Mouse (Mus musculus) urinary bladder, postnatal 36 days (tissue): ENCODE data around the gene Sh3d19.
A peak's percentile ranks its signal among the peaks of the same experiment; 100 is the strongest.

Experiments used
- DNase-seq, 2 experiments: peaks; one replicate each; pipeline ENCODE4 v3.0.0; 2022; ENCODE audit warnings: low spot score in 2 of 2, mixed read lengths in 1 of 2

The Sh3d19 gene

DNA sequence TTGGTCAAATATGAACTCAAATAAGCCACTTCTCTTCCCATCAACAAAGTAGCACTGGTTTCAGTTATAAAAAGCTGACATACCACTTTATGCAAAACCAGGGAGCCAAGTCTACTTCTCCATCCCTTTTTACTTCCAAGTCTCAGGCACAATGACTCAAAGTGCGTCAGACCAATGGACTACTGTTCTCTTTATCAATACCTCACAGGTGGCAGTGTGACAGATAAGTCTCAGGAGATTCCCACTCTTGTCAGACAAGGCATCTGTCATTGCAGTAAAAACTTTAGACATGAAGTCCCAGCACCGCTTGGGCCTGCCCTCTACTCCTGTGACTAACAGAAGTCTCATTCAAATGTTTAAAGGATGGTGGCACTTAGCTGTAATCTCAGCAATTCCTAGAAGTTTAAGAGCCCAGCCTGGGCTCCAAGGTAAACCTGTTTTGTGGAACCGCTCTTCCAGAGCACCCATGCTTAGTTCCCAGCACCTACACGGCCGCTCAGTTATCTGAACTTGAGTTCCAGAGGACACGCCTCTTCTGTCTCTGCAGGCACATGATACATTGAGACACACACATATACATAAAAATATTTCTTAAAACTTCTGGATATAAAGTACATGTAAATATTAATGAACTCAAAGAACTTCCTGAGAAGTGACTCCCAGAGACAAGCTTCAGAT, 165.1 kb downstream of the Sh3d19 start:
- no peak for DNase-seq

DNA sequence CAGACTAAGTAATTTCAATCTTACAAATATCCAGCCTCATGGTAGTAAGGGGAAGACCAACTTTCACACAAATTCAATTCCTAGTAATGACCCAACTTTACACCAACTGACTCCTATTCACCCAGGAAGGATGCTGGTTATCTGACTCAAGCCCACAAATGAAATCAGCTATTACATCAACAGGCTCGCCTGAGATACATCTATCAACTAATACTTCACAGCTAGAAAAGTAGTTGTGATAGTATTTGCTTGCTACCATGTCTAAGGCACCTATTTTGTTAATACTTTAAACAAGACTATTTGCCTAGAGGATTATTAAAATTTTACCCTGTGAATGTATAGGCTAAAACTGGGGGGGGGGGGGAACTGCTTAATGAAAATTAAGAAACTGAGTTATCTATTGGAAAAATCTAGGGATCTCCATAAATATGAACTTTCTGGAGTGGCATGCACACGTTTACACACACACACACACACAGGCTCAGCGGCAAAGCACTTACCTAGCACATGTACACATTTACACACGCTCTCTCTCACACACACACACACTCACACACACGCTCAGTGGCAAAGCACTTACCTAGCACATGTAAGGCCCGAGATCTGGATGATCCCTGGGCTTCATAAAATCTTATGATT, 166.1 kb downstream of the Sh3d19 start:
- no peak for DNase-seq

DNA sequence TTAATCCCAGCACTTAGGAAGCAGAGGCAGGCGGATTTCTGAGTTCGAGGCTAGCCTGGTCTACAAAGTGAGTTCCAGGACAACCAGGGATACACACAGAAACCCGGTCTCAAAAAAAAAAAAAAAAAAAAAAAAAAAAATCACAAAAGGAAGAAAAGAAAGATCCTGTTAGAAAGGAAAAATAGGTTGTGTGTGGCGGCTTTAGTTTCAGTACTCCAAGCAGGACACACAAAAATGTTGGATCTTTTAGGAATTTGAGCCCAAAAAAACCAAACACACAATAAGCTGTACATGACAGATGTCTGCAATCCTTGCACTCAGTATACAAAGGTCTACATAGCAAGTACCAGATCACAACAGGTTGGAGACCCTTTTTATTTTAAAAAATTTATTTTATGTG, 168.8 kb downstream of the Sh3d19 start:
- DNase-seq = no peak

DNA sequence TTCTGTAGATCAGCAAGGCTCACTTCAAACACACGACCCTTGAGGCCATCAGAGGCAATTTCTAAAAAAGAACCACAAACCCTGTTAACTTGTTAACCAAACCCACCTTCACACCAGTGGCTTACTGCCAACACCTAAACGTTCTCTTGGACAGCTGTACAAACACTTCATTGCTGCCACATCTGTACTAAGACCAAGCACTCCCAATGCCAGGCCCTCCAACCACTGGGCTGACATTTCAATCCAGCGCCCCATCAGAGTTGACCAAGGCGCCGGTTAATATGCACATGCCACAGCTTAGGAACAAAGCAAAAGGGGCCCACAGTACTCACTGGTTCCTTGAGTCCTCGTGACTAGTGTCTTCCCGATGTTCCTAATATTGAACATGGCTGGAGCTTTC, 170.5 kb downstream of the Sh3d19 start:
- no peak for DNase-seq

DNA sequence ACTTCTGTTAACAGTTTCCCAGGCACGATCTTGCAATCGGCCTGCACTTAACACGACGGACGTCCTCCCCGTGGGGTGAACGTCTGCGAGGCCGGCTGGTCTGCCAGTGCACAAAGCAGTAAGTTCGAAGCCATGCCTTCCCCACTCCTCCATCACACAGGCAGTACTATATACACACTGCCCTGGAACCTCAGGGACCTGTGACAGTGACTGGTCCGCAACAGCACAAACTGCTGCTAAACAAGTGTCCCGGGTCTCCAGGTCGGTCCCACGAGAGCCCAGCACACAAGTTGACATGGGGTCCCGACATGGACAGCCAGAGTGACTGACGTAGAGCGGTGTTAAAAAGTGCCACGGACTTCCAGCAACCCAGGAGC, 171.0 kb downstream of the Sh3d19 start:
- no peak for DNase-seq

DNA sequence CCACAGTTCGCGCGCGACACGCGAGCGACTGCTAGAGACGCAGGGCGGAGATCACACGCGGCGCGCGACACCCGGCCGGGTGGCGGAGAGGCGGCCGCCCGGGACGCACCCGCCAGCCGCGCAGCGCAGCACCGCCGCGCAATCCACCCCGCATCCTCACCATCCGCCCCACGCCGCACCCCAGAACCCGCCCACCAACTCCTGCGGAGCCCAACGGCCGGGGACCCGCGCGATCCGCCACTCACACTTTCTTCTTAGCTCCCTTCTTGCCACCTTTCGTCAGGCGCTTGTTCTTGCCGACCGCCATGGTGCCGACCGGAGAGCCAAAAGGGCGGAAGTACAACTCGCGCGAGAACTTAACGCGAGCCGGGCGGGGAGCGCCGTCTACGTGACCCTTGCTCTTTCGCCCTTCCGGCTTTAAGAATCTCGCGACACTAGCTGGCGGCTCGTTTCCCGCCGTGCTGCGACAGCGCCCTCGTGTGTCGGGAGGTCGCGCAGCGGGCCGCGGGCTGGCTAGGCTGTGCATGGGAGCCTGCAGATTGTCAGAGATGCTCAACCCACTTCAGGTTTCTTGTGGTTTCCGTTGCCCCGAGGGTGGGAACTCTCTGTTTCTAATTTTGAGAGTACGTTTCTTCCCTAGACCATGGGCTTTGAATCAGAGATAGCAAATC, 171.5 kb downstream of the Sh3d19 start, which contains the start of gene Rps3a1:
Gene Rps3a1, minus strand, starts transcription at position 440 of the 671 bp plus-strand sequence.
- peak; percentile 98 for DNase-seq

DNA sequence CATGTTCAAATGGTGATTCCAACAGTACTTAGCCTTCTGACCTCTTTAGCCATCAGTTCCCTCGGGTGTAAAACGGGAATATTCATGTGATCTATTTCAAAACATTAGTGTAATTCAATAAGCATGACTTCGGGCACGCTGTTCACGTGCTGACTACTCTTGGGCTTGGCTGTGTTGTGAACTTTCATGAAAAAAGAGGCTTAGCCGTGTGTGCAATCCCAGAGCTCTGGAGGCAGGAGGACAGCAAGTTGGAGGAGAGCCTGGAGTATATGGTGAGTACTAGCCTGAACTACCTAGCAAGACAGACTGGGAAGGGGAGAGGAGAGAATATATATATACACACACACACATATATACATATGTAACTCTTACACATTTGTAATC, 172.0 kb downstream of the Sh3d19 start:
- no peak for DNase-seq

DNA sequence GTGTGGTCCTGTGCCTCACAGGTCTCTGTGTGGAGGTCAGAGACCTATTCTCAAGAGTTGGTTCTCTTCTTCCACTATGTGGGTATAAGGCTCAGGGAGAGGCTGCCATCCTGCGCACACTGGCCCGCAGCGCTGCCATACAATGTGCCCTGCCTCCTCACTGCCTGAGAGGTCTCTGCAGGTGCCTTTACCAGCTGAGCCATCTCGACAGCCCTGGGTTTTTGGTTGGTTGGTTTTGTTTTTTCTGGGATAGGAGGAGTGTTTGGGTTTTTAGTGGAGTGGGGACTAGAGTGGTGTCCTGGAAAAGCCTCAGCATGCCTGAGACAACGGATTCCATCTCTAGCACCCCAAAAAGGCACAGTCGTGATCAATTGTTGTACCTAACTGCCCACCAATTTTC, 172.4 kb downstream of the Sh3d19 start:
- DNase-seq = no peak

DNA sequence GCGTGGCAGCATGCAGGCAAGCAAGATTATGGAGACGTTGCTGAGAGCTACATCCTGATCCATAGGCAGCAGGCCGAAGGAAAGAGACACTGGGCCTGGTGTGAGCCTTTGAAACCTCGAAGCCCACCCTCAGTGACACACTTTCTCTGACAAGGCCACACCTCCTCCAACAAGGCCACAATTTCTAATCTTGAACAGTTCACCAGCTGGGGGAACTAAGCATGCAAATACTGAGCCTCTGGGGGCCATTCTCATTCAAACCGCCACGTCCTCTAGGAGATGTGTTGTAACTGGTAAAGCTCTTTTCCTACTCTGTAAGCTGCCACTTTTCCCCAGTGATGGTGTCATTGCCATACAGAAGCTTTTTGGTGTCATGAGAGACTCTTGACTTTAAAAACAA, 178.2 kb downstream of the Sh3d19 start:
- DNase-seq = no peak

DNA sequence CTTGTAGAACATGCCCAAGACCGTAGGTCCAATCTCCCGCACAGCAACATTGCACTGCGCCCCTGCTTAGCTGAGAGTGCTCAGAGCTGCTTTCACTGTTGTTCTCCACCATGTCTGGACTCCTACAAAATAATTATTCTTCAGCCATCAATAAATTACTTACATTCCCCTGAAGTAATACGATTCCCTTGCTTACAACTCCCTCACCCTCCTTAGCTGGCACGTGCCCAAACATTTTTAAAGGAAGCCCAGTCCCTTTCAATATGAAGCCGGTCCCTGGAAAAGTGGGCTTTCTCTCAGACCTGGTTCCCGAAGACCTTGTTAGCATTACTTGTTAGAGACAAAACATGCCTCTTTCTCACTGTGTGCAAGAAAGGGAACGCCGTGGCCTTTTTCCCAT, 178.6 kb downstream of the Sh3d19 start:
- DNase-seq = no peak

DNA sequence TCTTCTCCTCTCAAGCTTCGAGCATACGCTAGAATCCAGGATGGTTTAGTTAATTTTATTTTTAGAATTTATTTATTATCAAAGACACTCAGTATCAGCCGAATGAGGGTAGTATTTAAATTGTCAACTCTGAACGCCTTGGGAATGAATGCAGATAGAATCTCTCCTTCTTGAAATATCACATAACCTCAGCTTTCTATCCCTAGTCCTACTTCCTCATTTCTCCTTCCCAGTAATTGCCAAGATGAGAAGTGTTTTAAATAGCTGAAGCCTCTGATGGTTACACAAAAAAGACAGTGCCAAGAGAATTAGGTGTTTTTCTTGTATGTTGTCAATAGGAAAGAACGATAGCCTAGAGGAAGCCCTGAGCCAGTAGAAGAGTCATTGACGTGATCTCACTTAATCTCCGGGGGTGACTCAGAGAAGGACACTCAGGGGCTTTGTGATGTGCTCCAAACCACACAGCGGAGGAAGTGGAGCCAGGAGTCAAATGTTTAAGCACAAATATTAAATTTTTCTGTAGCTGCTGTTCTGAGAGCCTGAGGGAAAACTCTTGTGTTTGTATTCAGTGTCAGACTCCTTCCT, 198.0 kb downstream of the Sh3d19 start:
- no peak for DNase-seq

DNA sequence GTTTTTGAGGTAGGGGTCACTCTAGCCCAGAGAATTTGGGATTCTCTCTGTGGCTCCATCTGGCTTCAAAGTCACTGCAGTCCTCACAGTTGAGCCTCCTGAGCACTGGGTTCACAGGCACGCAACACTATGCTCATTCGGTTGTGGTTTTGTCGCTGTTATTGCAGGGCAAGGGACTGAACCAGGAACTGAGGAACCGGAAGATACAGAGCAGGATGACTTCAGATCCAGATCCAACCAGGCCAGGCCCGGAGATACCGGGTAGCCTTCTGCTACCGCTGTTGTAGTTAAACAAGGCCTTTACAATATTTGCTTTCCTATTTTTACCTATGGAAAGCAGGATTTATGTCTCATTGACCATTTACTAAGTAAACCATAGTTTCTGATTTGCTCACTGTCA, 208.8 kb downstream of the Sh3d19 start:
- DNase-seq = no peak
